Mouse (Mus musculus) neutrophil, adult 5-6 weeks (primary cell): ENCODE data around the gene Foxp1. TPM values are rescaled to one million over a fixed set of nuclear protein-coding genes. Genes with fewer than 3 reads are reported as not detected.

Experiments
- ATAC-seq: fragments of 151-379, 151-347 bp; 2 replicates; pipeline ENCODE4 v1.8.0; 2017; ENCODE audit warnings: mild to moderate bottlenecking, moderate TSS enrichment; ENCODE audit not compliant: insufficient number of reproducible peaks, poor library complexity, low FRiP score, severe bottlenecking; ENCODE audit errors: extremely low read depth
- total RNA-seq: library from RNA; stranded (forward); fragments of 200-1000 nt; gene quantifications from 2 replicates; pipeline ENCODE4 v1.2.3, GENCODE M21; 2017

Gene Foxp1
- total RNA-seq, 1 experiment from 2014 or later, result 448 TPM

- ATAC-seq, result no peak
Measured at GRCm38 (mm10) chr6:98994104-98994787, 528.3 kb downstream of the Foxp1 start.

- peak; percentile 54; the same call in 1 of the 2 replicates for ATAC-seq
Measured at GRCm38 (mm10) chr6:98993231-98993630, 529.3 kb downstream of the Foxp1 start.

GRCm38 (mm10) chr6:98992772-98993147 lies 529.8 kb downstream of the Foxp1 start:
- no peak for ATAC-seq

- no peak for ATAC-seq
Measured at GRCm38 (mm10) chr6:98991900-98992771, 530.4 kb downstream of the Foxp1 start.

- ATAC-seq, result no peak
Measured at GRCm38 (mm10) chr6:98987533-98988169, 534.9 kb downstream of the Foxp1 start.

GRCm38 (mm10) chr6:98985452-98985851 lies 537.1 kb downstream of the Foxp1 start:
- peak; percentile 34 for ATAC-seq

- no peak for ATAC-seq
Measured at GRCm38 (mm10) chr6:98984626-98985025, 537.9 kb downstream of the Foxp1 start.

- ATAC-seq, result no peak
Measured at GRCm38 (mm10) chr6:98984026-98984425, 538.5 kb downstream of the Foxp1 start.

GRCm38 (mm10) chr6:98983311-98983838 lies 539.1 kb downstream of the Foxp1 start:
- no peak for ATAC-seq

GRCm38 (mm10) chr6:98981265-98981664 lies 541.3 kb downstream of the Foxp1 start:
- peak; percentile 54 for ATAC-seq

GRCm38 (mm10) chr6:98980432-98980831 lies 542.1 kb downstream of the Foxp1 start:
- no peak for ATAC-seq

- ATAC-seq, result no peak
Measured at GRCm38 (mm10) chr6:98980001-98980400, 542.5 kb downstream of the Foxp1 start.

GRCm38 (mm10) chr6:98977806-98978205 lies 544.7 kb downstream of the Foxp1 start:
- ATAC-seq, result no peak

- ATAC-seq, result no peak
Measured at GRCm38 (mm10) chr6:98975918-98976317, 546.6 kb downstream of the Foxp1 start.

GRCm38 (mm10) chr6:98973433-98973832 lies 549.1 kb downstream of the Foxp1 start:
- no peak for ATAC-seq

GRCm38 (mm10) chr6:98972404-98972803 lies 550.1 kb downstream of the Foxp1 start:
- no peak for ATAC-seq

- ATAC-seq, result peak; percentile 22; the same call in 1 of the 2 replicates
Measured at GRCm38 (mm10) chr6:98959333-98959732, 563.2 kb downstream of the Foxp1 start.

GRCm38 (mm10) chr6:98956522-98957169 lies 565.9 kb downstream of the Foxp1 start:
- peak; percentile 24; the same call in 1 of the 2 replicates for ATAC-seq

GRCm38 (mm10) chr6:98955706-98956105 lies 566.8 kb downstream of the Foxp1 start:
- ATAC-seq, result no peak
